Mouse (Mus musculus) neural tube, embryonic 11.5 days (tissue): ENCODE data around the gene Tead1. TPM values are rescaled to one million over a fixed set of nuclear protein-coding genes. Genes with fewer than 3 reads are reported as not detected.

Source experiments
- ATAC-seq: fragments of 200-750 bp; cut with Nextera tagmentation; 2 replicates; pipeline ENCODE4 v1.8.0; 2017; ENCODE audit warnings: moderate number of reproducible peaks, mild to moderate bottlenecking, moderate TSS enrichment, moderate library complexity; ENCODE audit not compliant: insufficient read depth, low FRiP score, low TSS enrichment
- DNase-seq: peaks from one replicate; pipeline ENCODE4 v3.0.0-alpha.2; 2015; ENCODE audit warnings: low spot score
- H3K27ac ChIP-seq: fragments of 300-500 bp; sonication (generic); 2 replicates; pipeline ENCODE4 v1.5.1; 2014; ENCODE audit warnings: low read depth, mild to moderate bottlenecking, low read length
- H3K27me3 ChIP-seq: fragments of 300-500 bp; sonication (generic); 2 replicates; pipeline ENCODE4 v1.6.1; 2014; ENCODE audit warnings: mild to moderate bottlenecking, low read length, mixed read lengths; ENCODE audit not compliant: control insufficient read depth, insufficient read depth
- H3K36me3 ChIP-seq: fragments of 300-500 bp; sonication (generic); 2 replicates; pipeline ENCODE4 v1.6.1; 2014; ENCODE audit warnings: mild to moderate bottlenecking, low read length, moderate library complexity, mixed read lengths; ENCODE audit not compliant: control insufficient read depth, insufficient read depth
- H3K4me1 ChIP-seq: fragments of 300-500 bp; sonication (generic); 2 replicates; pipeline ENCODE4 v1.6.1; 2014; ENCODE audit warnings: low read length, mixed read lengths; ENCODE audit not compliant: control insufficient read depth, insufficient read depth
- H3K4me2 ChIP-seq: fragments of 300-500 bp; sonication (generic); 2 replicates; pipeline ENCODE4 v1.6.1; 2014; ENCODE audit warnings: low read depth, mild to moderate bottlenecking, moderate library complexity
- H3K4me3 ChIP-seq: fragments of 300-500 bp; sonication (generic); 2 replicates; pipeline ENCODE4 v1.5.1; 2014; ENCODE audit warnings: low read depth, low read length
- H3K9ac ChIP-seq: fragments of 300-500 bp; sonication (generic); 2 replicates; pipeline ENCODE4 v1.6.1; 2014; ENCODE audit warnings: mild to moderate bottlenecking, low read length
- H3K9me3 ChIP-seq: fragments of 300-500 bp; sonication (generic); 2 replicates; pipeline ENCODE4 v1.6.1; 2016; ENCODE audit warnings: low read length; ENCODE audit not compliant: control insufficient read depth
- WGBS: fragments of 180-500 bp; shearing (Covaris S2); extraction: QIAGEN DNeasy Blood & Tissue Kit; methylation state at CpG from one replicate; pipeline ENCODE4 v1.1.7; 2014; 5-methylcytosine and 5-hydroxymethylcytosine counted together
- polyA plus RNA-seq: library from polyadenylated mRNA; unstranded; fragments of >200 nt; fragmentation: Nextera tagmentation; extraction: Ambion mirVana; gene quantifications from 2 replicates; pipeline ENCODE4 v1.2.1, GENCODE M21; 2014

Tead1 gene
- polyA plus RNA-seq, 1 experiment from 2014 or later, result 13.2 TPM

- ATAC-seq (no peak), DNase-seq (no peak)
- no peaks in the 10 kb centered on the region for H3K27me3 ChIP-seq
- no peak overlapping the region for H3K9ac ChIP-seq
- no peak overlapping the region for H3K4me3 ChIP-seq
- H3K4me2 ChIP-seq, result no peak overlapping the region
- H3K27ac ChIP-seq, result no peak overlapping the region
- 90% methylated on average over 6 of the region's 6 CpGs for WGBS
- no peaks in the 10 kb centered on the region for H3K36me3 ChIP-seq
- no peaks in the 10 kb centered on the region for H3K4me1 ChIP-seq
- no peaks in the 10 kb centered on the region for H3K9me3 ChIP-seq
Measured at GRCm38 (mm10) chr7:112752311-112752710, 73.2 kb downstream of the Tead1 start.

- Histone ChIP-seq H3K4me3 (no peak overlapping the region), H3K9me3 (no peaks in the 10 kb centered on the region), H3K4me1 (peaks cover 7% of the 10 kb centered on the region; the same call in 1 of the 2 replicates), H3K27me3 (no peaks in the 10 kb centered on the region), H3K36me3 (no peaks in the 10 kb centered on the region), H3K27ac (no peak overlapping the region), H3K9ac (no peak overlapping the region), H3K4me2 (no peak overlapping the region)
- WGBS, result 62% methylated on average over 6 of the region's 6 CpGs
- DNase-seq, result no peak
- ATAC-seq, result no peak
Measured at GRCm38 (mm10) chr7:112753314-112753713, 74.2 kb downstream of the Tead1 start.

- Histone ChIP-seq H3K36me3 (no peaks in the 10 kb centered on the region), H3K4me1 (peaks cover 32% of the 10 kb centered on the region), H3K9me3 (no peaks in the 10 kb centered on the region), H3K9ac (no peak overlapping the region), H3K27me3 (no peaks in the 10 kb centered on the region), H3K4me3 (no peak overlapping the region), H3K27ac (0 out of 2 replicates have a peak overlapping the region, but pooled peaks have one; percentile 14), H3K4me2 (no peak overlapping the region)
- WGBS, result 86% methylated on average over 23 of the region's 23 CpGs
- ATAC-seq, result no peak
- DNase-seq, result no peak
Measured at GRCm38 (mm10) chr7:112759359-112759975, 80.3 kb downstream of the Tead1 start.

- H3K4me1 ChIP-seq, result peaks cover 32% of the 10 kb centered on the region
- peak overlapping the region; percentile 9; the same call in 1 of the 2 replicates for H3K27ac ChIP-seq
- no peaks in the 10 kb centered on the region for H3K27me3 ChIP-seq
- H3K36me3 ChIP-seq, result no peaks in the 10 kb centered on the region
- ATAC-seq (no peak), DNase-seq (no peak)
- no peaks in the 10 kb centered on the region for H3K9me3 ChIP-seq
- 53% methylated on average over 3 of the region's 3 CpGs for WGBS
- H3K9ac ChIP-seq, result no peak overlapping the region
- H3K4me3 ChIP-seq, result no peak overlapping the region
- H3K4me2 ChIP-seq, result no peak overlapping the region
Measured at GRCm38 (mm10) chr7:112760293-112760692, 81.2 kb downstream of the Tead1 start.

GRCm38 (mm10) chr7:112760782-112761181 lies 81.7 kb downstream of the Tead1 start:
- Histone ChIP-seq H3K4me3 (no peak overlapping the region), H3K4me2 (no peak overlapping the region), H3K9ac (no peak overlapping the region), H3K36me3 (no peaks in the 10 kb centered on the region), H3K9me3 (no peaks in the 10 kb centered on the region), H3K27ac (peak overlapping the region; percentile 58), H3K27me3 (no peaks in the 10 kb centered on the region), H3K4me1 (peaks cover 32% of the 10 kb centered on the region)
- DNase-seq (peak; percentile 75), ATAC-seq (peak; percentile 84)
- WGBS, result 29% methylated on average over 8 of the region's 8 CpGs

GRCm38 (mm10) chr7:112762870-112763269 lies 83.8 kb downstream of the Tead1 start:
- H3K4me1 ChIP-seq, result peaks cover 28% of the 10 kb centered on the region
- 84% methylated on average over 2 of the region's 2 CpGs for WGBS
- ATAC-seq, result no peak

GRCm38 (mm10) chr7:112763513-112763912 lies 84.4 kb downstream of the Tead1 start:
- Histone ChIP-seq H3K4me2 (no peak overlapping the region), H3K27me3 (no peaks in the 10 kb centered on the region), H3K4me3 (no peak overlapping the region), H3K9me3 (no peaks in the 10 kb centered on the region), H3K4me1 (peaks cover 25% of the 10 kb centered on the region), H3K9ac (no peak overlapping the region), H3K27ac (no peak overlapping the region), H3K36me3 (no peaks in the 10 kb centered on the region)
- ATAC-seq (no peak), DNase-seq (no peak)
- 69% methylated on average over 3 of the region's 3 CpGs for WGBS

More at GRCm38 (mm10) chr7:112762870-112763269, 83.8 kb downstream of the Tead1 start:
- Histone ChIP-seq H3K27me3 (no peaks in the 10 kb centered on the region), H3K4me2 (no peak overlapping the region), H3K4me3 (no peak overlapping the region), H3K27ac (no peak overlapping the region), H3K9ac (no peak overlapping the region), H3K9me3 (no peaks in the 10 kb centered on the region), H3K36me3 (no peaks in the 10 kb centered on the region)
- no peak for DNase-seq

GRCm38 (mm10) chr7:112764921-112765320 lies 85.8 kb downstream of the Tead1 start:
- WGBS, result 85% methylated on average over 4 of the region's 4 CpGs
- no peaks in the 10 kb centered on the region for H3K36me3 ChIP-seq
- H3K27ac ChIP-seq, result no peak overlapping the region
- H3K4me1 ChIP-seq, result peaks cover 21% of the 10 kb centered on the region
- no peak overlapping the region for H3K9ac ChIP-seq
- H3K27me3 ChIP-seq, result no peaks in the 10 kb centered on the region
- no peak for ATAC-seq
- DNase-seq, result no peak
- no peaks in the 10 kb centered on the region for H3K9me3 ChIP-seq
- no peak overlapping the region for H3K4me3 ChIP-seq
- no peak overlapping the region for H3K4me2 ChIP-seq

GRCm38 (mm10) chr7:112769866-112770265 lies 90.7 kb downstream of the Tead1 start:
- Histone ChIP-seq H3K9me3 (no peaks in the 10 kb centered on the region), H3K4me2 (no peak overlapping the region), H3K4me3 (no peak overlapping the region), H3K27ac (no peak overlapping the region), H3K9ac (no peak overlapping the region), H3K27me3 (no peaks in the 10 kb centered on the region), H3K4me1 (no peaks in the 10 kb centered on the region), H3K36me3 (no peaks in the 10 kb centered on the region)
- WGBS, result 68% methylated on average over 2 of the region's 2 CpGs
- ATAC-seq (no peak), DNase-seq (no peak)
